Mouse (Mus musculus) frontal cortex, postnatal 14 days (tissue): Measurements from ENCODE around the gene Tnni3k.

Experiments used
- DNase-seq, 2 experiments: peaks; one replicate each; pipeline ENCODE4 v3.0.0; 2022; ENCODE audit warnings: low spot score in 2 of 2

Tnni3k gene

GRCm38 (mm10) chr3:154949551-154949950 is 105.7 kb downstream of the Tnni3k start:
- no peak for DNase-seq

- DNase-seq = no peak
These were observed 109.5 kb downstream of the Tnni3k start for GRCm38 (mm10) chr3:154945688-154946161.

GRCm38 (mm10) chr3:154927757-154928156 is 127.5 kb downstream of the Tnni3k start:
- no peak for DNase-seq

- no peak for DNase-seq
These were observed 130.3 kb downstream of the Tnni3k start for GRCm38 (mm10) chr3:154924936-154925335.

GRCm38 (mm10) chr3:154915566-154915965 is 139.6 kb downstream of the Tnni3k start:
- no peak for DNase-seq

- no peak for DNase-seq
These were observed 141.6 kb downstream of the Tnni3k start for GRCm38 (mm10) chr3:154913641-154914040.

GRCm38 (mm10) chr3:154896737-154897136 is 158.5 kb downstream of the Tnni3k start:
- DNase-seq = no peak

- DNase-seq = no peak
These were observed 162.0 kb downstream of the Tnni3k start for GRCm38 (mm10) chr3:154893225-154893624.

GRCm38 (mm10) chr3:154885452-154885851 is 169.8 kb downstream of the Tnni3k start:
- no peak for DNase-seq

GRCm38 (mm10) chr3:154885048-154885447 is 170.2 kb downstream of the Tnni3k start:
- no peak for DNase-seq

GRCm38 (mm10) chr3:154881428-154881986 is 173.7 kb downstream of the Tnni3k start:
- DNase-seq = no peak

- no peak for DNase-seq
These were observed 174.7 kb downstream of the Tnni3k start for GRCm38 (mm10) chr3:154880536-154880939.

GRCm38 (mm10) chr3:154880108-154880507 is 175.1 kb downstream of the Tnni3k start:
- DNase-seq = no peak

GRCm38 (mm10) chr3:154879515-154879914 is 175.7 kb downstream of the Tnni3k start:
- no peak for DNase-seq

GRCm38 (mm10) chr3:154879080-154879479 is 176.1 kb downstream of the Tnni3k start:
- DNase-seq = no peak

GRCm38 (mm10) chr3:154868807-154869206 is 186.4 kb downstream of the Tnni3k start:
- no peak for DNase-seq

- no peak for DNase-seq
These were observed 193.3 kb downstream of the Tnni3k start for GRCm38 (mm10) chr3:154861921-154862320.

- DNase-seq = no peak
These were observed 195.5 kb downstream of the Tnni3k start for GRCm38 (mm10) chr3:154859721-154860120.

- no peak for DNase-seq
These were observed 201.9 kb downstream of the Tnni3k start for GRCm38 (mm10) chr3:154853257-154853656.

GRCm38 (mm10) chr3:154852281-154852680 is 202.9 kb downstream of the Tnni3k start:
- no peak for DNase-seq

- DNase-seq = no peak
These were observed 213.0 kb downstream of the Tnni3k start for GRCm38 (mm10) chr3:154842247-154842646.

GRCm38 (mm10) chr3:154841076-154841475 is 214.1 kb downstream of the Tnni3k start:
- DNase-seq = no peak

GRCm38 (mm10) chr3:154837861-154838260 is 217.3 kb downstream of the Tnni3k start:
- no peak for DNase-seq

- DNase-seq = no peak
These were observed 219.1 kb downstream of the Tnni3k start for GRCm38 (mm10) chr3:154836137-154836536.
